Mouse (Mus musculus) neural tube, embryonic 10.5 days (tissue): Measurements from ENCODE around the gene Ranbp10.
A peak's percentile ranks its signal among the peaks of the same experiment; 100 is the strongest.

ENCODE experiments used
- DNase-seq: peaks from one replicate; pipeline ENCODE4 v3.0.0-alpha.2; 2017; ENCODE audit warnings: low spot score; ENCODE audit errors: extremely low spot score

Gene Ranbp10

GRCm38 (mm10) chr8:105789626-105790025 is 37.5 kb downstream of the Ranbp10 start:
- no peak for DNase-seq

- no peak for DNase-seq
These were observed 38.2 kb downstream of the Ranbp10 start for GRCm38 (mm10) chr8:105788927-105789326.

DNA sequence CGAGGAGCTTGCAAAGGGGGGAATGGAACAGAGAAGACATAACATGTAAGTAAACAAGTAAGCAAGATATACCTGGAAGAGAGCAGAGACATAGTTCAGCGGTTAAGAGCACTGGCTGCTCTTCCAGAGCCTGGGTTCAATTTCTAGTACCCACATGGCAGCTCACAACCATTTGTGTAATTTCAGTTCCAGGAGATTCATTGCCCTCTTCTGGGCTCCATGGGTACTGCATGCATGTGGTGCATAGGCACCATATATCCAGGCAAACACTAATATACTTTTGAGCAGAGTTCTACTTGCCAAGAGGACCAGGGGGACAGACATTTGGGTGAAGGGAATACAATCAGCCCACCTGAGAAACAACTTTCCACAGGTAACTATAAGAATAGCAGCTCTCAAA is 38.9 kb downstream of the Ranbp10 start:
- DNase-seq: peak; percentile 60

- no peak for DNase-seq
These were observed 46.9 kb downstream of the Ranbp10 start for GRCm38 (mm10) chr8:105780298-105780697.

GRCm38 (mm10) chr8:105777833-105778232 is 49.3 kb downstream of the Ranbp10 start:
- DNase-seq: no peak

DNA sequence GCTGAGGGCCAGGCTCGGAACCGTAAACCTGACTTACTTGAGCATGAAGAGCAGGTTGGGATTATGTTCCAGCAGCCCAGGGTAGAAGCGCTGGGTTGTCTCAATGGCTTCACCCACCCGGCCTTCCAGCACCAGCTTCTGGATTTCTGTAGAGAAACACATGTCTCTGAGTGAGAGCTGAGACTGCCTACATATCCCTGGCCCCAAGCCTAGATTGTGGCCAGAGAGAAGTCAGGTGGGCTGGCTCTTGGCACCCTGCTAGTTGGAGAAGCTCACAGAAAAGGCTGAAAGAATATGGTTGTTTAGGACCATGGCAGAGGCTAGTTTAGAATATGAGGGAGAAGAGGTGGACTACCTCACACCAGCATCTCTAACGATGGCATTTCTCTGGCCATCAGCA is 52.7 kb downstream of the Ranbp10 start:
- DNase-seq: no peak

GRCm38 (mm10) chr8:105773441-105773861 is 53.7 kb downstream of the Ranbp10 start:
- no peak for DNase-seq

DNA sequence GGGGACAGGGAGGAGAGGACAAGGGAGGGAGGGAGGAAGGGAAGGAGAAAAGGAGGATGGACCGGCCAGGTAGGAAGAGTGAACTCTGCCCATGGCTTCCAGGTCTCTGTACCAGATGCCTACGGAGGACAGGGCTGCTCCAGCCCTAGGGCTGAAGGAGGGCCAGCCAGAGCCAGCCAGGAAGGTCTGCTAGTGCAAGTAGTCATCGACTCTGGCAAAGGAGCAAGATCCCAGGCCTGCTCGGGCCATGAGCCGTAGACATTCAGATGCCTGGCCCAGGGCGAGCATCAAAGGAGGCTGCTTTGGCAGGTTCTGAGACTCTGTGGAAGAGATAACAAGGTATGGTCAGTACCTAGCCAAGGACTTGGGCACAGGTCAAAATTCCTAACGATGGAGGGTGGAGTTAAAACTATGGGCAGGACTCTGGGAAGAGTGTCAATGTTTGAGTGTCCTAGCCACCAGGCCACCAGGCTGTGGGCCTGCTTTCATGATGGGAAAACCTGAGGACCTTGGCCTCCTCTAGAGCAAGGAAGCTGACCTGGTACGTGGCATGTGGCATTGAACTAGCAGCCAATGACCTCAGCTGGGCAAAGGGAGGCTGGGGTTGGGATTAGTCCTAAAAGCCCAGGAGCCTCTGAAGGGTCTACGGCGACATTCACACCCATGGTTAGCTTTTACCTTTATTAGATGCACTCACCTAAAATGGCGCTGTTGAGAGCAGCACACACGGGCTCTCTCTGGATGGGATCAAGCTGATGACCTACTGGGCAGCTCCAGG is 55.6 kb downstream of the Ranbp10 start:
- DNase-seq: no peak

DNA sequence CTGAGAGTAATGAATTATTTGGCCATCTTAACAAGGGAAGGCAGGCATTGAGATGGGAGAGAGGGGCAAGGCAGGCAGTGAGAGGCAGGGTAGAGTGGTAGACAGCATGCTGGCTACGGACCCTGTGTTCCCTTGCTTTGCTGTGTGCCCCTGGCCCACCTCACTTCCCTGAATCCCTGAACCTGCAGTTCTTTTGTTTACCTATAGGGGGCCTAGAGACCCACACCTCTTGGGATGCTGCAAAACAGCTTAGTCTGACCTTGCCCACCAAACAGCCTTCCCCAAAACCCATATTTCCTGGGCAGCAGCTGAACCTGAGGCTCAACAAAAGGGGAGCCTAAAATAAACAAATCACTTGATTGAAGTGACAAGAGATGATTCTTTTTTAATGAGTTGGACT is 56.5 kb downstream of the Ranbp10 start:
- peak; percentile 25 for DNase-seq

- DNase-seq: no peak
These were observed 58.5 kb downstream of the Ranbp10 start for GRCm38 (mm10) chr8:105768485-105769257.

- peak; percentile 97 for DNase-seq
These were observed 68.7 kb downstream of the Ranbp10 start, which contains the start of gene Gfod2 for GRCm38 (mm10) chr8:105758277-105759108. Gene Gfod2, minus strand, starts transcription at chr8:105758664.

DNA sequence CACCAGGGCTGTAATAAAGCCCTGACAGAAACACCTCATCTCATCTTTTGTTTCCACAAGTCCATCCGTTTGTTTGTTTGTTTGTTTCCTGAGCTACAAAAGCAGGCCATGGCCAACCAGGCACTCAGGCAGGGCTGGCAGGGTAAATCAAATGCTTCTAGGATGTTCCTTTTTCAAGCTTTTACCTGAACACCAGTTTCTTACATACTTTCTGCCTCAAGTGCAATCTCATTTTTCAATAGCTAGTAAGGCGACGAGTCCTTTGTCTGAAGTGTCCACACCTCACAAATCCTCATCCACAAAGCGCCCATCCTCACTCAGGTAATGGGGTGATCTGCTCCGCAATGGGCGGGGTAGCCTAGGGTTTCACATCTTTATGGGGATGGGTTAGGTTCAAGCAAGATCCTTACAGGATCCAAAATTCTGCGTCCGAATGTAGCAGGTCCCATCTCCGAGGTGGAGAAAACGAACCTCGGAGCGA is 69.3 kb downstream of the Ranbp10 start:
- no peak for DNase-seq

DNA sequence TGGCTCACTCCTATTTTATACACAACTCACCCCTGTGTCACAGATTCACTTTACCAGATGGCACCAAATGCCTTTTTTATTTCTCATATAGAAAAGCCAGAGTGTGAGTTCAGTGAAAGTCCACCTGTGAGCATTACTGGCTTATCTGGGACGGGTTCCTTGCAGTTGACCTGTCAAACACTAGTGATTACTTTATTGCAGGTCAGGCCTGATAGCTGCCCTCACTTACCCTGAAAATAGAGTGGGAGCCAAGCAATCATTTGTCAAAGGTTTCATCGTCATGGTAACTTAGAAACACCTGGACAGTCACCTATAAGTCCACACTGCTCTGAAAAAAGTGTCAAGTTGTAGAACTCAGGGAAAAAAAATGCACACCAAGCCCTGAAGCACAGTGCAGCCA is 72.5 kb downstream of the Ranbp10 start:
- DNase-seq: no peak

GRCm38 (mm10) chr8:105753916-105754315 is 73.2 kb downstream of the Ranbp10 start:
- no peak for DNase-seq

DNA sequence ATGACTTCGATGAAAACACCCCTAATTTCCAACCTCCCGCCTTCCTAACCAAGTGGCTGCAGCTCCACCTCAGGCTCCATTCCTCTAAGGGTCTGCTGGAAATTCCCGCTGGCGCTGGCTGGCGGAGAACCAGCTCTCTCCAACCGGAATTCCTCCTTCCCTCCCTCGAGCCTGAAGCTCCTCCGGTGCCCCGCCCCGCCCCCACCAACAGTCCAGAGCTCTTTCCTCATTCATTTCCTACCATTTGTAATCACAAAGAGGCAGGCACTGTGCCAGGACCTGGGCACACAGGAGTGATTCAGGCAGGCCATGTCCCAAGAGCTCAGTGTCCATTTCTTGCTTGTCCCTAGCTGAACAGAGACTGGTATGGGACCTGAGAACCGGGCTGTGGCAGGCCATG is 76.5 kb downstream of the Ranbp10 start:
- no peak for DNase-seq

GRCm38 (mm10) chr8:105743301-105743700 is 83.8 kb downstream of the Ranbp10 start:
- no peak for DNase-seq

GRCm38 (mm10) chr8:105739216-105739615 is 87.9 kb downstream of the Ranbp10 start:
- no peak for DNase-seq

- DNase-seq: no peak
These were observed 95.0 kb downstream of the Ranbp10 start for GRCm38 (mm10) chr8:105732186-105732585.

DNA sequence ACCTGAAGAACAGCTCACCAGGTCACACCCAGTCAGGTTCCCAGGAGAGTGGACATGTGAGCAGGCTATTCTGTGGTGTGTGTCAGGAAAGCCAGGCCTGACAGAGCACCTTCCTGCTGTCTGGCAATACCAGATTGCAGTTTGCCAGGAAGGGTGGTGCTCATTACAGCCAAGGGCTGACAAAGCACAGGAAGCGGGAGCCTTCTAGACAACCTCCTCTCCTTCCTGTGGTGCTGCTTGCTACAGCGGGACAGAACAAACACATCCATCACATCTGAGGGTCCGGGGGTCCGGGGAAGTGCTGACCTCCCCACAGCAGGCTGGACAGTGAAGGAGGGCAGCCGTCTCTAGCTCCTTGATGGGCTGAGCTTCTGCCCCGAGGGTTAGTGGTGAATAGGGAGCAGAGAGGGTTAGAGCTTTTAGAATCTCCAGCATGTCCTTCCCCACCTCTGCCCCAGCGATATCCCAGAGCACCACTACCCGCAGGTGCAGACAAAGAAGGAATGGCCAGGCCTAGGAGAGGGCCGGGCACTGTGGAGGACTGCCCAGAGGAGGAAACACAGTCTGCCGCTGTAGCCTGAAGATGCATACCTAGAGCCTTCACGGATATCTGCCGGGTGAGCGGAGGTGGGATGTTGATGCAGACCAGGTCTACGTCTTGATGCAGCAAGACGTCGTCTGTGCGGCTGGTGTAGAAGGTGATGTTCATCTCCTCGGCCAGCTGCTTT is 99.6 kb downstream of the Ranbp10 start:
- DNase-seq: no peak

DNA sequence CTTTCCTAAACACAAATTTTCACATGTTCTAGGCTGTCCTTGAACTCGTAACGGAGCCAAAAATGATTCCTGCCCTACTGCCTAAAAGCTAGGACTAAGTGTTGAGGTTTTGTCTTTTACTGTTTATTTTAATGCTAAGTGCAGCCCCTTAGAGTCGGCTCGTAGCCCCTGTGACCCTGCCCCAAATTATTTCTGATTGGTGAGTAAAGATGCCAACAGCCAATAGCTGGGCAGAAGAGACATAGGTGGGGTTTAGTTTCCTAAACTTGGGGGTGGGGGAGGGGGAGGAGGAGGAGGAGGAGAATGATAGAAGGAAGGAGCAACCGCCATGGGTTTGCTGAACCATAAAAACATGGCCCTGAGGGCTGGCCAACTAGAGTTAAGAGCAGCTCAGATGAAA is 101.4 kb downstream of the Ranbp10 start:
- DNase-seq: no peak

GRCm38 (mm10) chr8:105722861-105723260 is 104.3 kb downstream of the Ranbp10 start:
- DNase-seq: no peak
